Mouse (Mus musculus) kidney, postnatal 0 days (tissue): ENCODE data around the gene Hoxc6. TPM values are rescaled to one million over a fixed set of nuclear protein-coding genes. Genes with fewer than 3 reads are reported as not detected.

Experiments used
- ATAC-seq: fragments of 200-750 bp; cut with Nextera tagmentation; replicated peaks from 2 replicates; pipeline ENCODE4 v1.8.0; 2017; ENCODE audit warnings: low read depth, moderate number of reproducible peaks, moderate TSS enrichment, moderate library complexity; ENCODE audit not compliant: low FRiP score
- DNase-seq: peaks from one replicate; pipeline ENCODE4 v3.0.0-alpha.2; 2016; ENCODE audit warnings: low spot score
- H3K27ac ChIP-seq: fragments of 300-500 bp; sonication (generic); 2 replicates; pipeline ENCODE4 v1.5.1; 2014; ENCODE audit warnings: mild to moderate bottlenecking
- H3K27me3 ChIP-seq: fragments of 300-500 bp; sonication (generic); 2 replicates; pipeline ENCODE4 v1.6.1; 2014; ENCODE audit warnings: low read length, mixed read lengths; ENCODE audit not compliant: insufficient read depth
- H3K36me3 ChIP-seq: fragments of 300-500 bp; sonication (generic); 2 replicates; pipeline ENCODE4 v1.6.1; 2014; ENCODE audit warnings: low read length, mixed read lengths; ENCODE audit not compliant: insufficient read depth
- H3K4me1 ChIP-seq: fragments of 300-500 bp; sonication (generic); replicated peaks from 2 replicates; pipeline ENCODE4 v1.6.1; 2014; ENCODE audit warnings: antibody characterized with exemption, low read length, mixed read lengths; ENCODE audit not compliant: insufficient read depth
- H3K4me2 ChIP-seq: fragments of 300-500 bp; sonication (generic); 2 replicates; pipeline ENCODE4 v1.6.1; 2014; ENCODE audit warnings: mild to moderate bottlenecking, low read length, moderate library complexity, mixed read lengths
- H3K4me3 ChIP-seq: fragments of 300-500 bp; sonication (generic); replicated peaks from 2 replicates; pipeline ENCODE4 v1.5.1; 2014; ENCODE audit warnings: low read depth, low read length
- H3K9ac ChIP-seq: fragments of 300-500 bp; sonication (generic); 2 replicates; pipeline ENCODE4 v1.6.1; 2014; ENCODE audit warnings: low read depth, low read length
- H3K9me3 ChIP-seq: fragments of 300-500 bp; sonication (generic); replicated peaks from 2 replicates; pipeline ENCODE4 v1.6.1; 2016; ENCODE audit warnings: low read length, inconsistent platforms, mixed read lengths
- CTCF ChIP-seq: IDR thresholded peaks from 2 replicates; pipeline ENCODE4 v1.5.1; 2016; ENCODE audit warnings: antibody characterized with exemption, low read depth, mild to moderate bottlenecking, moderate library complexity
- WGBS: fragments of 180-500 bp; shearing (Covaris S2); extraction: QIAGEN DNeasy Blood & Tissue Kit; methylation state at CpG from one replicate; pipeline ENCODE4 v1.1.7; 2014; 5-methylcytosine and 5-hydroxymethylcytosine counted together
- polyA plus RNA-seq: library from polyadenylated mRNA; unstranded; fragments of >200 nt; fragmentation: Nextera tagmentation; extraction: Ambion mirVana; gene quantifications from 2 replicates; pipeline ENCODE4 v1.2.1, GENCODE M21; 2015

Hoxc6 gene
- polyA plus RNA-seq, 1 experiment from 2014 or later = 9.3 TPM

- peak; percentile 37; the same call in 1 of the 2 replicates for ATAC-seq
- peak overlapping the region; percentile 59 for H3K4me3 ChIP-seq
These were observed 43.1 kb upstream of the Hoxc6 start for GRCm38 (mm10) chr15:102955007-102955382.

GRCm38 (mm10) chr15:102955833-102956640 is 42.0 kb upstream of the Hoxc6 start:
- 2% methylated on average over 39 of the region's 40 CpGs for WGBS
- DNase-seq (peak; percentile 65), ATAC-seq (no peak)
- H3K27me3 ChIP-seq = peaks cover 20% of the 10 kb centered on the region
- no peaks in the 10 kb centered on the region for H3K9me3 ChIP-seq
- peak overlapping the region; percentile 72 for H3K9ac ChIP-seq
- peaks cover 20% of the 10 kb centered on the region for H3K4me1 ChIP-seq
- no peak for TF ChIP-seq CTCF
- peak overlapping the region; percentile 85 for H3K4me2 ChIP-seq
- no peaks in the 10 kb centered on the region for H3K36me3 ChIP-seq
- peak overlapping the region; percentile 59 for H3K4me3 ChIP-seq
- peak overlapping the region; percentile 82 for H3K27ac ChIP-seq

More at GRCm38 (mm10) chr15:102955007-102955382, 43.1 kb upstream of the Hoxc6 start:
- Histone ChIP-seq H3K4me2 (peak overlapping the region; percentile 85), H3K36me3 (no peaks in the 10 kb centered on the region), H3K9me3 (no peaks in the 10 kb centered on the region), H3K27me3 (peaks cover 28% of the 10 kb centered on the region), H3K27ac (peak overlapping the region; percentile 82), H3K4me1 (peaks cover 14% of the 10 kb centered on the region), H3K9ac (peak overlapping the region; percentile 72)
- no peak for TF ChIP-seq CTCF
- WGBS = 0% methylated on average over 28 of the region's 28 CpGs
- peak; percentile 53 for DNase-seq

GRCm38 (mm10) chr15:102956906-102957305 is 41.2 kb upstream of the Hoxc6 start:
- WGBS = 13% methylated on average over 12 of the region's 12 CpGs

GRCm38 (mm10) chr15:102959663-102960191 is 38.3 kb upstream of the Hoxc6 start:
- Histone ChIP-seq H3K4me2 (peak overlapping the region; percentile 90), H3K27ac (peak overlapping the region; percentile 90), H3K36me3 (no peaks in the 10 kb centered on the region), H3K4me1 (peaks cover 25% of the 10 kb centered on the region), H3K4me3 (peak overlapping the region; percentile 28), H3K27me3 (no peaks in the 10 kb centered on the region), H3K9me3 (no peaks in the 10 kb centered on the region), H3K9ac (peak overlapping the region; percentile 62)
- peak; percentile 94 for DNase-seq
- no peak for TF ChIP-seq CTCF
- 2% methylated on average over 12 of the region's 13 CpGs for WGBS
- peak; percentile 38; the same call in 1 of the 2 replicates for ATAC-seq

More at GRCm38 (mm10) chr15:102956906-102957305, 41.2 kb upstream of the Hoxc6 start:
- ATAC-seq (0 out of 2 replicates have a peak, but pooled peaks have one; percentile 7), DNase-seq (peak; percentile 49)
- H3K4me3 ChIP-seq = 0 out of 2 replicates have a peak overlapping the region, but pooled peaks have one; percentile 59
- peaks cover 26% of the 10 kb centered on the region for H3K4me1 ChIP-seq
- peak overlapping the region; percentile 85 for H3K4me2 ChIP-seq
- no peaks in the 10 kb centered on the region for H3K9me3 ChIP-seq
- no peaks in the 10 kb centered on the region for H3K36me3 ChIP-seq
- TF ChIP-seq CTCF = no peak
- peak overlapping the region; percentile 82; the same call in 1 of the 2 replicates for H3K27ac ChIP-seq
- H3K9ac ChIP-seq = peak overlapping the region; percentile 24
- peaks cover 14% of the 10 kb centered on the region for H3K27me3 ChIP-seq

GRCm38 (mm10) chr15:102961728-102962127 is 36.3 kb upstream of the Hoxc6 start:
- ATAC-seq (no peak), DNase-seq (peak; percentile 82)
- Histone ChIP-seq H3K9me3 (no peaks in the 10 kb centered on the region), H3K4me1 (peaks cover 25% of the 10 kb centered on the region), H3K36me3 (no peaks in the 10 kb centered on the region), H3K4me2 (peak overlapping the region; percentile 90), H3K27ac (peak overlapping the region; percentile 90), H3K4me3 (peak overlapping the region; percentile 24), H3K27me3 (no peaks in the 10 kb centered on the region), H3K9ac (peak overlapping the region; percentile 46; the same call in 1 of the 2 replicates)
- WGBS = 2% methylated on average over 6 of the region's 6 CpGs
- TF ChIP-seq CTCF = no peak

GRCm38 (mm10) chr15:102962492-102962891 is 35.6 kb upstream of the Hoxc6 start:
- Histone ChIP-seq H3K9ac (peak overlapping the region; percentile 74), H3K4me2 (peak overlapping the region; percentile 90)
- peak; percentile 83 for DNase-seq

More at GRCm38 (mm10) chr15:102962492-102962891, 35.6 kb upstream of the Hoxc6 start:
- WGBS = 10% methylated on average over 13 of the region's 13 CpGs
- Histone ChIP-seq H3K27ac (peak overlapping the region; percentile 91), H3K4me3 (peak overlapping the region; percentile 51), H3K4me1 (peaks cover 18% of the 10 kb centered on the region), H3K36me3 (no peaks in the 10 kb centered on the region), H3K9me3 (no peaks in the 10 kb centered on the region), H3K27me3 (no peaks in the 10 kb centered on the region)
- ATAC-seq = no peak
- no peak for TF ChIP-seq CTCF
